Mouse (Mus musculus) liver, postnatal 0 days (tissue): ENCODE results near the gene Sgms1.

ENCODE experiments used
- CTCF ChIP-seq: sonication (generic); IDR thresholded peaks from 2 replicates; pipeline ENCODE4 v1.5.1; 2016; ENCODE audit warnings: antibody characterized with exemption, low read depth
- EP300 ChIP-seq: IDR thresholded peaks from 2 replicates; pipeline ENCODE4 v1.6.1; 2016; ENCODE audit warnings: antibody characterized with exemption, low read depth, mild to moderate bottlenecking

DNA sequence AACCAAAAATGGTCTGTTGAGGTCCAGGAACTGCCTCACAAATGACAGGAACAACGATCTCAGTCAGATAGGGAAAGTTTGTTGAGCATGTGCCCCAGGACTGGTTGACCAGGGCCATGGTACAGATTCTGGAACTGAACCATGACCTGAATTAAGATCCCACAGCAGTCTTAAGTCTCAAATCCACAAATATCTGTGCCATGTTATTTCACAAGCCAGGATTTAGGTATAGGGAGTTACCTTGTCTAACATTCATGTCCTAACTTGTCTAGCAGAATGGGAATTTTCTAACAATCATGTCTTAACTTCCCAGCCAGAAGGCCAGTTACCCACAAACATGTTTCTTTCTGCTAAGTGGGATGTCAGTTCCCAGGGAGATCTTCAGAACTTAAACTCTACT is 300.9 kb downstream of the Sgms1 start:
- TF ChIP-seq CTCF (no peak), EP300 (no peak)
